Mouse (Mus musculus): Measurements from ENCODE around the gene Aff1. TPM values are rescaled to one million over a fixed set of nuclear protein-coding genes. Genes with fewer than 3 reads are reported as not detected.

The Aff1 gene
- total and polyA plus RNA-seq, 2 experiments from 2014 or later, result 2.6 to 4.0 TPM

DNA sequence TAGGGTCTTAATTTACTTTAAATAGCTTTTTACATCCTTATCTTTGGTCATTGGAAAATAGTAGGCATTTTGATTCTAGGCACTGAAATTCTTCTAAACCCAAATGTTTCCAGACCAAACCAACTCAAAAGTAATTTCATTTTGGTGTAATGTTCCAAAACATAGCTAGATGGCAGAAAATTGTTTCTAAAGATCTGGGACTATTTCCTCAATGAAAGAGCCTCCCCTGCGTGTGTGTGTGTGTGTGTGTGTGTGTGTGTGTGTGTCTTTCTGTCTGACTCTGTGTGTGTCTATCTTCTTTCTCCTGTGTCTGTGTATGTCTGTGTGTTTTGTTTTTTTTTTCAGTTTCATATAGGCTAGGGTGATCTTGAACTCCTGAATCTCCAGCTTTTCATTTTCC, 49.3 kb downstream of the Aff1 start:
- DNase-seq (ENCODE audit: low spot score) (no peak), ATAC-seq (no peak)
- WGBS, result 59% methylated on average over 1 of the region's 1 CpGs
- Histone ChIP-seq H3K9me3 (ENCODE audit: low read length) (no peaks in the 10 kb centered on the region), H3K9ac (replicated peaks; ENCODE audit: low read length) (no peak overlapping the region), H3K4me3 (ENCODE audit: low read length) (no peak overlapping the region), H3K4me1 (ENCODE audit: insufficient read depth, low read length) (no peaks in the 10 kb centered on the region), H3K36me3 (ENCODE audit: insufficient read depth, low read length) (no peaks in the 10 kb centered on the region), H3K27ac (no peak overlapping the region), H3K27me3 (ENCODE audit: insufficient read depth, low read length) (no peaks in the 10 kb centered on the region), H3K4me2 (ENCODE audit: low read depth, low read length) (no peak overlapping the region)
- TF ChIP-seq CTCF (IDR thresholded peaks at IDR 0.05; ENCODE audit: low read depth), result peak; percentile 11; the same call in 1 of the 2 replicates

- H3K4me3 ChIP-seq (ENCODE audit: low read length), result no peak overlapping the region
- ATAC-seq, result no peak
- WGBS, result 86% methylated on average over 2 of the region's 2 CpGs
Observed at GRCm38 (mm10) chr5:103741992-103742391, 49.8 kb downstream of the Aff1 start.

GRCm38 (mm10) chr5:103744531-103744930, 52.4 kb downstream of the Aff1 start:
- no peak overlapping the region for H3K27ac ChIP-seq
- 81% methylated on average over 6 of the region's 6 CpGs for WGBS
- DNase-seq (ENCODE audit: low spot score) (no peak), ATAC-seq (no peak)
- H3K4me3 ChIP-seq (ENCODE audit: low read length), result no peak overlapping the region
- no peaks in the 10 kb centered on the region for H3K9me3 ChIP-seq (ENCODE audit: low read length)
- H3K4me2 ChIP-seq (ENCODE audit: low read depth, low read length), result no peak overlapping the region
- TF ChIP-seq CTCF (IDR thresholded peaks at IDR 0.05; ENCODE audit: low read depth), result no peak
- no peaks in the 10 kb centered on the region for H3K4me1 ChIP-seq (ENCODE audit: insufficient read depth, low read length)
- H3K36me3 ChIP-seq (ENCODE audit: insufficient read depth, low read length), result no peaks in the 10 kb centered on the region
- no peak overlapping the region for H3K9ac ChIP-seq (replicated peaks; ENCODE audit: low read length)
- no peaks in the 10 kb centered on the region for H3K27me3 ChIP-seq (ENCODE audit: insufficient read depth, low read length)

More at GRCm38 (mm10) chr5:103741992-103742391, 49.8 kb downstream of the Aff1 start:
- no peak for DNase-seq (ENCODE audit: low spot score)
- no peak overlapping the region for H3K27ac ChIP-seq
- no peak overlapping the region for H3K4me2 ChIP-seq (ENCODE audit: low read depth, low read length)
- H3K9ac ChIP-seq (replicated peaks; ENCODE audit: low read length), result no peak overlapping the region
- H3K27me3 ChIP-seq (ENCODE audit: insufficient read depth, low read length), result no peaks in the 10 kb centered on the region
- no peaks in the 10 kb centered on the region for H3K4me1 ChIP-seq (ENCODE audit: insufficient read depth, low read length)
- no peak for TF ChIP-seq CTCF (IDR thresholded peaks at IDR 0.05; ENCODE audit: low read depth)
- H3K36me3 ChIP-seq (ENCODE audit: insufficient read depth, low read length), result no peaks in the 10 kb centered on the region
- no peaks in the 10 kb centered on the region for H3K9me3 ChIP-seq (ENCODE audit: low read length)

GRCm38 (mm10) chr5:103745635-103746034, 53.5 kb downstream of the Aff1 start:
- DNase-seq (ENCODE audit: low spot score) (no peak), ATAC-seq (no peak)
- 97% methylated on average over 1 of the region's 1 CpGs for WGBS
- Histone ChIP-seq H3K4me2 (ENCODE audit: low read depth, low read length) (no peak overlapping the region), H3K27ac (no peak overlapping the region), H3K9ac (replicated peaks; ENCODE audit: low read length) (no peak overlapping the region), H3K4me3 (ENCODE audit: low read length) (no peak overlapping the region), H3K9me3 (ENCODE audit: low read length) (no peaks in the 10 kb centered on the region), H3K36me3 (ENCODE audit: insufficient read depth, low read length) (no peaks in the 10 kb centered on the region), H3K4me1 (ENCODE audit: insufficient read depth, low read length) (no peaks in the 10 kb centered on the region), H3K27me3 (ENCODE audit: insufficient read depth, low read length) (no peaks in the 10 kb centered on the region)
- no peak for TF ChIP-seq CTCF (IDR thresholded peaks at IDR 0.05; ENCODE audit: low read depth)

GRCm38 (mm10) chr5:103746561-103747085, 54.4 kb downstream of the Aff1 start:
- ATAC-seq, result no peak
- no peak overlapping the region for H3K4me2 ChIP-seq (ENCODE audit: low read depth, low read length)
- TF ChIP-seq CTCF (IDR thresholded peaks at IDR 0.05; ENCODE audit: low read depth), result no peak
- no peaks in the 10 kb centered on the region for H3K4me1 ChIP-seq (ENCODE audit: insufficient read depth, low read length)
- DNase-seq (ENCODE audit: low spot score), result no peak
- H3K36me3 ChIP-seq (ENCODE audit: insufficient read depth, low read length), result no peaks in the 10 kb centered on the region
- no peaks in the 10 kb centered on the region for H3K9me3 ChIP-seq (ENCODE audit: low read length)
- no peak overlapping the region for H3K9ac ChIP-seq (replicated peaks; ENCODE audit: low read length)
- no peak overlapping the region for H3K27ac ChIP-seq
- no peaks in the 10 kb centered on the region for H3K27me3 ChIP-seq (ENCODE audit: insufficient read depth, low read length)
- WGBS, result 98% methylated on average over 3 of the region's 3 CpGs
- no peak overlapping the region for H3K4me3 ChIP-seq (ENCODE audit: low read length)

- Histone ChIP-seq H3K4me1 (ENCODE audit: insufficient read depth, low read length) (no peaks in the 10 kb centered on the region), H3K27ac (no peak overlapping the region), H3K36me3 (ENCODE audit: insufficient read depth, low read length) (no peaks in the 10 kb centered on the region), H3K9me3 (ENCODE audit: low read length) (no peaks in the 10 kb centered on the region), H3K27me3 (ENCODE audit: insufficient read depth, low read length) (no peaks in the 10 kb centered on the region), H3K4me3 (ENCODE audit: low read length) (no peak overlapping the region), H3K9ac (replicated peaks; ENCODE audit: low read length) (no peak overlapping the region), H3K4me2 (ENCODE audit: low read depth, low read length) (no peak overlapping the region)
- ATAC-seq (no peak), DNase-seq (ENCODE audit: low spot score) (no peak)
- WGBS, result 91% methylated on average over 2 of the region's 2 CpGs
- TF ChIP-seq CTCF (IDR thresholded peaks at IDR 0.05; ENCODE audit: low read depth), result no peak
Observed at GRCm38 (mm10) chr5:103747098-103747497, 54.9 kb downstream of the Aff1 start.

- H3K9ac ChIP-seq (replicated peaks; ENCODE audit: low read length), result no peak overlapping the region
- no peak for ATAC-seq
- no peaks in the 10 kb centered on the region for H3K9me3 ChIP-seq (ENCODE audit: low read length)
- no peaks in the 10 kb centered on the region for H3K36me3 ChIP-seq (ENCODE audit: insufficient read depth, low read length)
- H3K4me1 ChIP-seq (ENCODE audit: insufficient read depth, low read length), result no peaks in the 10 kb centered on the region
- H3K27me3 ChIP-seq (ENCODE audit: insufficient read depth, low read length), result no peaks in the 10 kb centered on the region
- H3K4me3 ChIP-seq (ENCODE audit: low read length), result no peak overlapping the region
- TF ChIP-seq CTCF (IDR thresholded peaks at IDR 0.05; ENCODE audit: low read depth), result no peak
- no peak overlapping the region for H3K27ac ChIP-seq
- H3K4me2 ChIP-seq (ENCODE audit: low read depth, low read length), result no peak overlapping the region
- no peak for DNase-seq (ENCODE audit: low spot score)
Observed at GRCm38 (mm10) chr5:103748343-103748742, 56.2 kb downstream of the Aff1 start.
